Mouse (Mus musculus): ENCODE data around the gene Krt39. TPM values are rescaled to one million over a fixed set of nuclear protein-coding genes. Genes with fewer than 3 reads are reported as not detected.

Krt39 gene
- polyA plus RNA-seq (2017; shearing (Covaris generic)) = not detected

DNA sequence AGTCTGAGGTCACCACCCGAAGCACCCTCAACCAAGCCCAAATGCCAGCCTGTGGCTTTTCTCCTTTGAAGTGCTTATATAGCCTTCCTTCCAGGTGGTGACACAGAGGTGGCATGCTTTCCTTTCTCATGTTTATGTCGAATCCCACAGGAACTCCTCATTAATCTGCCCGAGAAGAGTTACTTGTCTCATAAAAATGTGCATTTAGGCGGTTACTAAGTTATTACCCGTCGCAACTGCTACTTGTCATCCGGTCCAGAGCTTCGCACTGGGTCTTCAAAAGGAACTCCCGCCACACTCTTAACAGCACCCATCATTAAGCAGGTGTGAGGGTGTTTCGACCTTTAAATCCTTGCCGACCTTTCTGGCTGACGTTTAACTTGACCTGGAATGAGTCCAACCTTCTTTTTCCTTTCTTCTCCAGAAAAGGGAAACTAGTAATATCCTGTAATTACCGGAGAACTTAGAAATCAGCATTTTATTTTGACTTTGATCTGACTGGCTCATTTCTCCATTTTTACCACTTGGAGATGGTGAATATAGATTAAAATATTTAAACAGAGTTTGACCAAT is at the start of gene Krt39:
Krt39 (minus strand) TSS at position 51 of the 573 bp plus-strand sequence.

DNA sequence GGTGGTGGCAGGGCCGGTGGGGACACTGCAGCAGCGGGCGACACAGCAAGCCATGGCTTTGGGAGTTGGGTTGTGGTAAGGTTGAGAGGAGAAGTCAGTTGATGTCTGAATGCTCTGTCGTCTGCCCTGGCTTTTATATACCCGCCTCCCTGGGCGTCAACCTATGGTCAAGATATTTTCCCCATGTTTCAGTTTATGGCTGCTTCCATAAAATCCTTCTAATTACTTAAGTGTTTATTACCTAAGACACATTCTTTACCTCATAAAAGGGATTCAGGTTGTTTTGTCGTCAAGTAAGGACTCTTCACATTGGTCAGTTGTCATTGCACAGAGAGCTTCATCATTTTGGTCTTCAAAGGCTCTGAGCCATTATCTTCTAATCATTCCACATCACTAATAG is 45.4 kb upstream of the Krt39 start, which contains the start of gene Krtap3-1:
Krtap3-1 (minus strand) TSS at position 101 of the 400 bp plus-strand sequence.

DNA sequence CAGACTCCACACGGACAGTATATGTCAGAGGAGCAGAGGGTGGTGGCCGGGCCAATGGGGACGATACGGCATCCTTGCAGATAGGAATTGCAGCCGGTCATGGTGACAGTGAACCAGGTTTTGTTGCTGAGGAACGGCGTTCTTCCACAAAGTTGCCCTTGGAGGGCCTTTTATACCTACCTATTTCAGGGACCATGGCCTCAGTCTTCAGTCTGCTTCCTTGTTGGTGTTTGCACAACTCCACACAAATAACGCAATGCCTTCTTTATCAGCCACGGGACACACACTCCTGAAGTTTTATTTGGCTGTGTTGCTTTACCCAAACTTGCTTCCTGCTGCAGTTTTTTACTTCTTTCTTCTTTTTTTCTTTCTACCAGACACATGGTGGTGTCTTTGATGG is 38.2 kb upstream of the Krt39 start, which contains the start of gene Gm11939:
Gm11939 (minus strand) TSS at position 101 of the 400 bp plus-strand sequence.

DNA sequence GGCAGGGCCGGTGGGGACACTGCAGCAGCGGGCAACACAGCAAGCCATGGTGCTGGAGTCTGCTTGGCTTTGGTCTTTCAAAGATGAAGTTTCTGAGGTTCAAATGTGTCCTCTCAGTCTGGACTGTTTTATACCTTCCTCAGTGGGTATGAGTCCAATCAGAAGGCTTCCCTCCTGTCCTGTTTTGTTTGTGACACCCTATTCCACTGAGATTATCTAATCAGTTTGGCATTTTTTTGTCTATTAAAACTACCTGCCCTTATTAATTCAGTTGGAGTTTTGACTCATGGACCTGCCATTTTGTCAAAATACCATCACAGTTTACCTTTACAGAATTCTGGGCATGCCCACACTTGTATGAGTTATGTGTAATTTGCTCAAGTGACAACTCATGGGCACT is 35.6 kb upstream of the Krt39 start, which contains the start of gene Krtap3-2:
Krtap3-2 (minus strand) TSS at position 101 of the 400 bp plus-strand sequence.

DNA sequence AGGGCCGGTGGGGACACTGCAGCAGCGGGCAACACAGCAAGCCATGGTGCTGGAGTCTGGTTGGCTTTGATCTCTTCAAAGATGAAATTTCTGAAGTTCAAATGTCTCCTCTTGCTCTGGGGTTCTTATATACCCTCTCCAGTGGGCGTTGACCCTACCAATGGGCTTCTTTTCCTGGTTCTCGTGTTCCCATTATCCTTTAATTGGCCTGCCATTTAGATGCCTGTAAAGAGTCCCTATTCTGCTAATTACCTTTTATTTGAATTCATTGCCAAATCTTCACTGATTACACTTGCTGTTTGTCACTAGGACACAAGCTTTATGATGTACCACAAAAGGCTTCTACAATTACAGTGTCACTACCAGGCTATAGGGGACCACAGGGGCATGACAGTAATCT is 29.6 kb upstream of the Krt39 start, which contains the start of gene Krtap3-3:
Krtap3-3 (minus strand) TSS at position 101 of the 400 bp plus-strand sequence.

DNA sequence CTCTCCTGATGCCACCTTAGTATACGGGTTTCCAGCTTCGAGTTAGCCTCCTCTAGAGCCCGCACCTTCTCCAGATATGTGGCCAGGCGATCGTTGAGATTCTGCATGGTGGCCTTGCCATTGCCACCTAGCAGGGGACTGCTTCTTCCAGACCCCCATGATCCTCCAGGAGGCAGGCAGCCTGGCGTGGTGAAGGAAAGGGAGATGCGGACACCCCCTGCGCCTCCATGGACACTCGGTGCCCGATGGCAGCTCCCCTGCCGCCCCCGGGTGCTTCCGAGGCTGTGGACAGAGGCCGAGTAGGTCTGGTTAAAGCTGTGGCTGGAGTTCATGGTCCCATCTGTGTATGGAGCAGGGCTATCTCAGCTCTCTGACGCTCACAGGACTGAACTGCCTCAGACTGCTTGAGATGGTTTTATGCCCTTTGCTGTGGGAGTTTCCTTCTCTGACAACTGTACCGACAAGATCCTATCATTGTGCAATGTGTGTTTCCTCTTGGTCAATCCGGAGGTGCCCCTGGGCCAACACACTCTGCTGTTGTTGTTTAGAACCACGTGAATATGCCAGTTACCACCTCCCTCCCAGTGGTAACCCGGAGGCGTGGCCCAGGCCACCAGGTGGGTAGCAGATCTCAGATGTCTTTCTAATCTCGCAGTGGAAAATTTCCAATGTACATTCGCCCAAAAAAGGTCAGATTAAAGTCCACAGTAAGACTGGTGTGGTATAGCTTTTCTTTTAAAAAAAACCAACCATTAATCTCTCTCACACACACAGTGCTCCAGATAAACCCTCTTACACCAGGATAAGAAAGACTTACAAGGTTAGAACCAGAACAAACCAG is 28.2 kb downstream of the Krt39 start, which contains the start of gene Krt23:
Krt23 (minus strand) TSS at position 405 of the 841 bp plus-strand sequence.

Other genes with a start within 250 kb of the Krt39 start
- not detected for gene Krt24, start 236.1 kb downstream of the Krt39 start, polyA plus RNA-seq (2017; shearing (Covaris generic))
- gene Krt25, start 198.4 kb downstream of the Krt39 start, polyA plus RNA-seq (2017; shearing (Covaris generic)) = not detected
- gene Krt26, start 183.4 kb downstream of the Krt39 start, polyA plus RNA-seq (2017; shearing (Covaris generic)) = not detected
- not detected for gene Krt27, start 170.2 kb downstream of the Krt39 start, polyA plus RNA-seq (2017; shearing (Covaris generic))
- gene Krt28, start 146.4 kb downstream of the Krt39 start, polyA plus RNA-seq (2017; shearing (Covaris generic)) = not detected
- gene Krt10, start 132.0 kb downstream of the Krt39 start, polyA plus RNA-seq (2017; shearing (Covaris generic)) = 12.6 TPM
- gene Krt12, start 99.1 kb downstream of the Krt39 start, polyA plus RNA-seq (2017; shearing (Covaris generic)) = not detected
- not detected for gene Krt20, start 83.2 kb downstream of the Krt39 start, polyA plus RNA-seq (2017; shearing (Covaris generic))
- not detected for gene Krt23, start 28.2 kb downstream of the Krt39 start, polyA plus RNA-seq (2017; shearing (Covaris generic))
- gene Krt40, start 21.8 kb upstream of the Krt39 start, polyA plus RNA-seq (2017; shearing (Covaris generic)) = not detected
- not detected for gene Krtap3-3, start 29.5 kb upstream of the Krt39 start, polyA plus RNA-seq (2017; shearing (Covaris generic))
- gene Krtap3-2, start 35.5 kb upstream of the Krt39 start, polyA plus RNA-seq (2017; shearing (Covaris generic)) = not detected
- gene Gm11939, start 38.1 kb upstream of the Krt39 start, polyA plus RNA-seq (2017; shearing (Covaris generic)) = not detected
- not detected for gene Krtap3-1, start 45.3 kb upstream of the Krt39 start, polyA plus RNA-seq (2017; shearing (Covaris generic))
- not detected for gene Krtap1-5, start 59.7 kb upstream of the Krt39 start, polyA plus RNA-seq (2017; shearing (Covaris generic))
- not detected for gene Krtap1-4, start 62.3 kb upstream of the Krt39 start, polyA plus RNA-seq (2017; shearing (Covaris generic))
- gene Krtap1-3, start 70.0 kb upstream of the Krt39 start, polyA plus RNA-seq (2017; shearing (Covaris generic)) = not detected
- gene Krtap9-3, start 76.8 kb upstream of the Krt39 start, polyA plus RNA-seq (2017; shearing (Covaris generic)) = not detected
- not detected for gene Gm11938, start 82.0 kb upstream of the Krt39 start, polyA plus RNA-seq (2017; shearing (Covaris generic))
- not detected for gene Gm11937, start 88.9 kb upstream of the Krt39 start, polyA plus RNA-seq (2017; shearing (Covaris generic))
- not detected for gene Krtap2-4, start 93.5 kb upstream of the Krt39 start, polyA plus RNA-seq (2017; shearing (Covaris generic))
- not detected for gene Gm11562, start 99.1 kb upstream of the Krt39 start, polyA plus RNA-seq (2017; shearing (Covaris generic))
- gene Krtap4-1, start 106.9 kb upstream of the Krt39 start, polyA plus RNA-seq (2017; shearing (Covaris generic)) = not detected
- gene Krtap4-2, start 113.7 kb upstream of the Krt39 start, polyA plus RNA-seq (2017; shearing (Covaris generic)) = not detected
- gene Krtap4-7, start 122.8 kb upstream of the Krt39 start, polyA plus RNA-seq (2017; shearing (Covaris generic)) = not detected
- gene Gm11555, start 128.9 kb upstream of the Krt39 start, polyA plus RNA-seq (2017; shearing (Covaris generic)) = not detected
- gene Gm11563, start 137.6 kb upstream of the Krt39 start, polyA plus RNA-seq (2017; shearing (Covaris generic)) = not detected
- not detected for gene Krtap4-6, start 144.6 kb upstream of the Krt39 start, polyA plus RNA-seq (2017; shearing (Covaris generic))
- not detected for gene Gm14190, start 169.4 kb upstream of the Krt39 start, polyA plus RNA-seq (2017; shearing (Covaris generic))
- not detected for gene Gm14180, start 213.0 kb upstream of the Krt39 start, polyA plus RNA-seq (2017; shearing (Covaris generic))

Measured in activated CD4-positive, CD25-positive, alpha-beta regulatory T cell, adult 9 weeks (primary cell).